Mouse (Mus musculus): ENCODE data around the gene Bdp1. TPM values are rescaled to one million over a fixed set of nuclear protein-coding genes. Genes with fewer than 3 reads are reported as not detected.

Bdp1 gene
- polyA plus RNA-seq, 1 experiment from 2014 or later = 41.2 TPM

DNA sequence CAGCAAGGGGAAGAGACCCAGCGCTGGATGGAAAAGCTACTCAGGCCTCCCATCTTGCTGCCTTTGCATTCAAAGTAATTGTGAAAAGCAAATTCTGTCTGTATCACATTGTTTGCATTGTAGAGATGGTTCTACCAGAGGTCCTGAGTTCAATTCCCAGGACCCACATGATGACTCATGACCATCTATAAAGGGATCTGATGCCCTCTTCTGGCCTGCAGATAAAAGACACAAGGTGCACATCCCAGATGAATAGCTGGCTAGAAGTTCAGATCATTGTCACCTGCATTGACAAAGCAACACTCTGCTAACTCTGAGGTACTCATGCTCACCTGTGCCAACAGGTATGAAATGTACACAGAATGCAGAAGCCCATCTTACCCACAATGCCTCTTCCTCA lies 120.5 kb downstream of the Bdp1 start:
- WGBS = 75% methylated on average over 1 of the region's 1 CpGs

DNA sequence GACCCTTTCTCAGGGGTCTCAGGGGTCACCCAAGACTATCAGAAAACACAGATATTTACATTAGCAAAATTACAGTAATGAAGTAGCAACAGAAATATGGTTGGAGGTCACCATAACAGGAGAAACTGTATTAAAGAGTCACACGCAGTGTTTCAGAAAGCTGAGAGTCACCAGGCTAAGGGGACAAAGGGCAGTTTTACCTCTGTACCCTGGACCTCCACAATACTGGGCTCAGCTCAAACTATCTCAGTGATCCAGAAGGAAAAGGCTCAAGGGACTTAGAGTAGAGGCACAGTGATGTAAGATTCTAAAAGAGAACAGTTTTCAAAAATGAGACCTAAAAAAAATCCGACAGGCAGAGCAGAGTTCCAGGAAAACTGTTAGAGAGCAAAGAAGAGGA lies 124.5 kb downstream of the Bdp1 start:
- no peaks in the 10 kb centered on the region for H3K27me3 ChIP-seq
- H3K27ac ChIP-seq = no peak overlapping the region
- no peak overlapping the region for H3K9ac ChIP-seq
- H3K9me3 ChIP-seq = no peaks in the 10 kb centered on the region
- ATAC-seq (ENCODE audit: low FRiP score) = no peak
- H3K4me2 ChIP-seq = no peak overlapping the region
- H3K4me1 ChIP-seq = no peaks in the 10 kb centered on the region
- H3K36me3 ChIP-seq (replicated peaks) = no peaks in the 10 kb centered on the region
- H3K4me3 ChIP-seq (replicated peaks) = no peak overlapping the region
- WGBS = 47% methylated on average over 2 of the region's 2 CpGs

More for the DNA sequence above, 120.5 kb downstream of the Bdp1 start:
- no peak overlapping the region for H3K9ac ChIP-seq
- no peaks in the 10 kb centered on the region for H3K4me1 ChIP-seq
- H3K4me3 ChIP-seq (replicated peaks) = no peak overlapping the region
- H3K27ac ChIP-seq = no peak overlapping the region
- no peak overlapping the region for H3K4me2 ChIP-seq
- peaks cover 2% of the 10 kb centered on the region; the same call in 1 of the 2 replicates for H3K36me3 ChIP-seq (replicated peaks)
- no peak for ATAC-seq (ENCODE audit: low FRiP score)
- H3K9me3 ChIP-seq = no peaks in the 10 kb centered on the region
- H3K27me3 ChIP-seq = no peaks in the 10 kb centered on the region

DNA sequence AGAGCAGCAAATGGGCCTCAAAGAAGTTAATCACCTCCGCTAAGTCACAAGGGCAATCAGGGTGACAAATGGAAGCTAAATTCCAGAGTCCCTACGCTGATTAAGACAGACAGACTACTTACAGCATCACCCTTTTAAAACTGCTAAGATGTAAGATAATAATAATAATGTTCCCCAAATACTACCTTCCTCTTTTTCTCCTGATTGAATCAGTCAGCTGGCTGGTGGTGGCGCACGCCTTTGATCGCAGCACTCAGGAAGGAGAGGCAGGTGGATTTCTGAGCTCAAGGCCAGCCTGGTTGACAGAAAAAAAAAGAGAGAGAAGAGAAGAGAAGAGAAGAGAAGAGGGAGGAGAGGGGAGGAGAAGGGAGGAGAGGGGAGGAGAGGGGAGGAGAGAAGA lies 133.8 kb downstream of the Bdp1 start:
- no peaks in the 10 kb centered on the region for H3K27me3 ChIP-seq
- no peak overlapping the region for H3K4me2 ChIP-seq
- peaks cover 6% of the 10 kb centered on the region for H3K36me3 ChIP-seq (replicated peaks)
- no peak overlapping the region for H3K9ac ChIP-seq
- no peaks in the 10 kb centered on the region; the same call in 1 of the 2 replicates for H3K4me1 ChIP-seq
- no peak for ATAC-seq (ENCODE audit: low FRiP score)
- H3K9me3 ChIP-seq = no peaks in the 10 kb centered on the region
- H3K4me3 ChIP-seq (replicated peaks) = no peak overlapping the region
- 77% methylated on average over 5 of the region's 5 CpGs for WGBS
- no peak overlapping the region for H3K27ac ChIP-seq

Other genes starting within 250 kb of the Bdp1 start
- gene Cartpt, start 203.0 kb downstream of the Bdp1 start, polyA plus RNA-seq (2016; fragmentation: Nextera tagmentation; extraction: Ambion mirVana) = 7.5 and 9.8 TPM in 2 replicates
- gene Mccc2, start 88.4 kb downstream of the Bdp1 start, polyA plus RNA-seq (2016; fragmentation: Nextera tagmentation; extraction: Ambion mirVana) = 36.6 and 39.8 TPM in 2 replicates
- gene Serf1, start 3.9 kb upstream of the Bdp1 start, polyA plus RNA-seq (2016; fragmentation: Nextera tagmentation; extraction: Ambion mirVana) = 308 and 329 TPM in 2 replicates
- gene Smn1, start 20.8 kb upstream of the Bdp1 start, polyA plus RNA-seq (2016; fragmentation: Nextera tagmentation; extraction: Ambion mirVana) = 65.5 and 65.6 TPM in 2 replicates
- 0.10 and 0.15 TPM in 2 replicates for gene Naip2, start 98.0 kb upstream of the Bdp1 start, polyA plus RNA-seq (2016; fragmentation: Nextera tagmentation; extraction: Ambion mirVana)
- gene Naip5, start 142.3 kb upstream of the Bdp1 start, polyA plus RNA-seq (2016; fragmentation: Nextera tagmentation; extraction: Ambion mirVana) = not detected in 2 replicates
- 0.10 and 0.13 TPM in 2 replicates for gene Naip6, start 213.6 kb upstream of the Bdp1 start, polyA plus RNA-seq (2016; fragmentation: Nextera tagmentation; extraction: Ambion mirVana)

Data from forebrain, embryonic 12.5 days (tissue).